Mouse (Mus musculus): Measurements from ENCODE around the gene Tmem163.

Tmem163 gene

GRCm38 (mm10) chr1:127568641-127569040 is 110.7 kb downstream of the Tmem163 start:
- no peak for DNase-seq (ENCODE audit: extremely low spot score)

GRCm38 (mm10) chr1:127556486-127556845 is 122.9 kb downstream of the Tmem163 start:
- DNase-seq (ENCODE audit: extremely low spot score), result no peak

GRCm38 (mm10) chr1:127555822-127556485 is 123.4 kb downstream of the Tmem163 start:
- DNase-seq (ENCODE audit: extremely low spot score), result peak; percentile 11

- no peak for DNase-seq (ENCODE audit: extremely low spot score)
These were observed 131.3 kb downstream of the Tmem163 start for GRCm38 (mm10) chr1:127548078-127548477.

- DNase-seq (ENCODE audit: extremely low spot score), result no peak
These were observed 136.6 kb downstream of the Tmem163 start for GRCm38 (mm10) chr1:127542756-127543155.

- DNase-seq (ENCODE audit: extremely low spot score), result no peak
These were observed 137.4 kb downstream of the Tmem163 start for GRCm38 (mm10) chr1:127541931-127542330.

GRCm38 (mm10) chr1:127541522-127541921 is 137.8 kb downstream of the Tmem163 start:
- no peak for DNase-seq (ENCODE audit: extremely low spot score)

- DNase-seq (ENCODE audit: extremely low spot score), result peak; percentile 38
These were observed 141.9 kb downstream of the Tmem163 start for GRCm38 (mm10) chr1:127537204-127538038.

GRCm38 (mm10) chr1:127536448-127536847 is 142.9 kb downstream of the Tmem163 start:
- no peak for DNase-seq (ENCODE audit: extremely low spot score)

- DNase-seq (ENCODE audit: extremely low spot score), result no peak
These were observed 147.6 kb downstream of the Tmem163 start for GRCm38 (mm10) chr1:127531723-127532122.

- DNase-seq (ENCODE audit: extremely low spot score), result peak; percentile 56
These were observed 148.3 kb downstream of the Tmem163 start for GRCm38 (mm10) chr1:127530849-127531580.

GRCm38 (mm10) chr1:127523364-127523763 is 156.0 kb downstream of the Tmem163 start:
- no peak for DNase-seq (ENCODE audit: extremely low spot score)

GRCm38 (mm10) chr1:127514888-127515287 is 164.5 kb downstream of the Tmem163 start:
- DNase-seq (ENCODE audit: extremely low spot score), result no peak

GRCm38 (mm10) chr1:127514479-127514878 is 164.9 kb downstream of the Tmem163 start:
- no peak for DNase-seq (ENCODE audit: extremely low spot score)

- no peak for DNase-seq (ENCODE audit: extremely low spot score)
These were observed 165.7 kb downstream of the Tmem163 start for GRCm38 (mm10) chr1:127513664-127514063.

- DNase-seq (ENCODE audit: extremely low spot score), result no peak
These were observed 166.2 kb downstream of the Tmem163 start for GRCm38 (mm10) chr1:127513140-127513539.

GRCm38 (mm10) chr1:127512709-127513108 is 166.6 kb downstream of the Tmem163 start:
- DNase-seq (ENCODE audit: extremely low spot score), result no peak

GRCm38 (mm10) chr1:127511362-127511761 is 168.0 kb downstream of the Tmem163 start:
- no peak for DNase-seq (ENCODE audit: extremely low spot score)

GRCm38 (mm10) chr1:127508921-127509320 is 170.4 kb downstream of the Tmem163 start:
- no peak for DNase-seq (ENCODE audit: extremely low spot score)

- DNase-seq (ENCODE audit: extremely low spot score), result no peak
These were observed 171.1 kb downstream of the Tmem163 start for GRCm38 (mm10) chr1:127508067-127508739.

- DNase-seq (ENCODE audit: extremely low spot score), result no peak
These were observed 172.2 kb downstream of the Tmem163 start for GRCm38 (mm10) chr1:127507042-127507650.

Measured in embryo, embryonic 9.5 days (tissue).